Mouse (Mus musculus) liver, adult (tissue): ENCODE data around the gene Snx12.

Source experiments
- GATA4 ChIP-seq: IDR thresholded peaks from 2 replicates; pipeline ENCODE4 v1.6.1; 2014; ENCODE audit warnings: mild to moderate bottlenecking, low read length; ENCODE audit not compliant: insufficient replicate concordance

Snx12 gene

GRCm38 (mm10) chrX:101168425-101168824 is 53.9 kb downstream of the Snx12 start:
- no peak for TF ChIP-seq GATA4

- TF ChIP-seq GATA4: no peak
These were observed 58.6 kb downstream of the Snx12 start for GRCm38 (mm10) chrX:101163739-101164138.

GRCm38 (mm10) chrX:101163278-101163677 is 59.1 kb downstream of the Snx12 start:
- no peak for TF ChIP-seq GATA4

GRCm38 (mm10) chrX:101162532-101162931 is 59.8 kb downstream of the Snx12 start:
- TF ChIP-seq GATA4: no peak

- TF ChIP-seq GATA4: no peak
These were observed 64.9 kb downstream of the Snx12 start for GRCm38 (mm10) chrX:101157488-101157887.

- TF ChIP-seq GATA4: no peak
These were observed 66.0 kb downstream of the Snx12 start for GRCm38 (mm10) chrX:101156369-101156768.

GRCm38 (mm10) chrX:101147506-101147905 is 74.9 kb downstream of the Snx12 start:
- TF ChIP-seq GATA4: no peak

- no peak for TF ChIP-seq GATA4
These were observed 90.2 kb downstream of the Snx12 start for GRCm38 (mm10) chrX:101131992-101132791.

- TF ChIP-seq GATA4: no peak
These were observed 91.4 kb downstream of the Snx12 start for GRCm38 (mm10) chrX:101131001-101131400.

- no peak for TF ChIP-seq GATA4
These were observed 93.8 kb downstream of the Snx12 start for GRCm38 (mm10) chrX:101128559-101128958.

- no peak for TF ChIP-seq GATA4
These were observed 95.4 kb downstream of the Snx12 start for GRCm38 (mm10) chrX:101126977-101127376.

- no peak for TF ChIP-seq GATA4
These were observed 95.8 kb downstream of the Snx12 start for GRCm38 (mm10) chrX:101126474-101126955.

- no peak for TF ChIP-seq GATA4
These were observed 101.8 kb downstream of the Snx12 start for GRCm38 (mm10) chrX:101120546-101120945.

- no peak for TF ChIP-seq GATA4
These were observed 136.4 kb downstream of the Snx12 start, which contains the start of gene Slc7a3 for GRCm38 (mm10) chrX:101085920-101086319. Gene Slc7a3, minus strand, starts transcription at chrX:101086020.

- no peak for TF ChIP-seq GATA4
These were observed 138.2 kb downstream of the Snx12 start for GRCm38 (mm10) chrX:101084192-101084591.

- TF ChIP-seq GATA4: no peak
These were observed 157.1 kb downstream of the Snx12 start for GRCm38 (mm10) chrX:101065245-101065644.

GRCm38 (mm10) chrX:101063503-101063902 is 158.9 kb downstream of the Snx12 start:
- no peak for TF ChIP-seq GATA4
